8 mouse cellular contexts compared by ENCODE assay signal in the genomic region with DNA sequence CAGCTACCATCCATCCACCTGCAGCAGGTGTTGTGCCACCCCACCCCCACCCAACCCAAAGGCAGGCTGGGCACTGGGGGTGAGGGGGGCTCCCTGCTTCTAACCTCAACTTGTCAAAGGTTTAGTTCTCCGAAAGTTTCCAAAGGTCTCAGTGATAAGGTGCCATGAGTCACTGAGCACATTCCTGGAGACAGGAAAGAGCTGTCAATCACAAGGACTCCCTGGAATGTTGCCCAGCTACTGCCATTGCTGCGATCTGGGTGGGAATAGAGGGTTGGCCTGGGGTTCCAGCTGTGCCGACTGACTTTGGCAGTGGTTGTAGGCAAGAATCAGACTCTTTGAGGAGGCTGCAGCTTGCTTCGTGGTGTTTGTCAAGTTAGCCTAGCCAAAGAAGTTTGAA. TPM values are rescaled to one million over a fixed set of nuclear protein-coding genes. Genes with fewer than 3 reads are reported as not detected.
A peak's percentile ranks its signal among the peaks of the same experiment; 100 is the strongest.
DNase-seq lines count a peak whose midpoint lies in the region; ATAC-seq and TF ChIP-seq lines count a peak whose summit lies in the region.

No protein-coding gene starts in this region.

- H3K4me3 ChIP-seq in hindbrain, embryonic 10.5 days: peak overlapping the region; percentile 28
- no peak overlapping the region for H3K4me3 ChIP-seq in hindbrain, embryonic 11.5 days (ENCODE audit: low read depth, low read length)
- H3K4me3 ChIP-seq in embryonic facial prominence, embryonic 14.5 days (ENCODE audit: low read depth, low read length): peak overlapping the region; percentile 92
- no peak overlapping the region for H3K4me3 ChIP-seq in hindbrain, embryonic 14.5 days (replicated peaks; ENCODE audit: low read length)
- H3K4me3 ChIP-seq in liver, embryonic 12.5 days: no peak overlapping the region
- H3K4me3 ChIP-seq in small intestine, adult 2 months (ENCODE audit: low read depth, low read length): peak overlapping the region; percentile 100

- WGBS in hindbrain, embryonic 10.5 days: 50% methylated on average over 4 of the region's 4 CpGs
- 44% methylated on average over 4 of the region's 4 CpGs for WGBS in hindbrain, embryonic 11.5 days
- WGBS in embryonic facial prominence, embryonic 14.5 days: 19% methylated on average over 4 of the region's 4 CpGs
- 45% methylated on average over 4 of the region's 4 CpGs for WGBS in hindbrain, embryonic 14.5 days
- WGBS in liver, embryonic 12.5 days (ENCODE audit: insufficient replicate concordance): 51% methylated on average over 4 of the region's 4 CpGs
- WGBS in small intestine, adult 2 months: 18% methylated on average over 4 of the region's 4 CpGs

- H3K4me1 ChIP-seq in hindbrain, embryonic 10.5 days (replicated peaks): peaks cover 81% of the 10 kb centered on the region
- H3K4me1 ChIP-seq in hindbrain, embryonic 11.5 days (replicated peaks; ENCODE audit: control insufficient read depth, insufficient read depth, low read length): peaks cover 10% of the 10 kb centered on the region
- H3K4me1 ChIP-seq in embryonic facial prominence, embryonic 14.5 days (ENCODE audit: control insufficient read depth, insufficient read depth, low read length): peaks cover 35% of the 10 kb centered on the region
- H3K4me1 ChIP-seq in hindbrain, embryonic 14.5 days (replicated peaks; ENCODE audit: control insufficient read depth, insufficient read depth, low read length): peaks cover 48% of the 10 kb centered on the region
- H3K4me1 ChIP-seq in liver, embryonic 12.5 days: peaks cover 82% of the 10 kb centered on the region
- H3K4me1 ChIP-seq in small intestine, adult 2 months (ENCODE audit: control insufficient read depth, insufficient read depth, insufficient read length, low read length): peaks cover 42% of the 10 kb centered on the region

- no peak overlapping the region; the same call in 1 of the 2 replicates for H3K4me2 ChIP-seq in hindbrain, embryonic 11.5 days (replicated peaks; ENCODE audit: low read depth, low read length)
- H3K4me2 ChIP-seq in embryonic facial prominence, embryonic 14.5 days (ENCODE audit: low read depth, low read length): peak overlapping the region; percentile 95
- peak overlapping the region; percentile 97 for H3K4me2 ChIP-seq in hindbrain, embryonic 14.5 days (replicated peaks)
- peak overlapping the region; percentile 99 for H3K4me2 ChIP-seq in liver, embryonic 12.5 days

- no peak for DNase-seq in hindbrain, embryonic 10.5 days (ENCODE audit: low spot score)
- DNase-seq in hindbrain, embryonic 11.5 days (ENCODE audit: low spot score): no peak
- peak; percentile 80 for DNase-seq in embryonic facial prominence, embryonic 14.5 days (ENCODE audit: low spot score)
- DNase-seq in hindbrain, embryonic 14.5 days (ENCODE audit: low spot score): no peak
- DNase-seq in ovary, postnatal 10 days (ENCODE audit: low spot score): no peak

- no peaks in the 10 kb centered on the region for H3K9me3 ChIP-seq in hindbrain, embryonic 10.5 days
- H3K9me3 ChIP-seq in hindbrain, embryonic 11.5 days (ENCODE audit: control insufficient read depth, low read length): no peaks in the 10 kb centered on the region
- no peaks in the 10 kb centered on the region for H3K9me3 ChIP-seq in embryonic facial prominence, embryonic 14.5 days (ENCODE audit: control insufficient read depth, low read length)
- no peaks in the 10 kb centered on the region for H3K9me3 ChIP-seq in hindbrain, embryonic 14.5 days (ENCODE audit: control insufficient read depth, low read length)
- no peaks in the 10 kb centered on the region for H3K9me3 ChIP-seq in liver, embryonic 12.5 days (replicated peaks)

- TF ChIP-seq CTCF in small intestine, adult 2 months (IDR thresholded peaks at IDR 0.05; ENCODE audit: extremely low read depth, insufficient read length, insufficient replicate concordance, low read depth, low read length): no peak

- H3K9ac ChIP-seq in hindbrain, embryonic 11.5 days (ENCODE audit: low read depth, low read length): no peak overlapping the region
- no peak overlapping the region; the same call in 1 of the 2 replicates for H3K9ac ChIP-seq in embryonic facial prominence, embryonic 14.5 days (ENCODE audit: low read depth, low read length)
- H3K9ac ChIP-seq in hindbrain, embryonic 14.5 days: 0 out of 2 replicates have a peak overlapping the region, but pooled peaks have one; percentile 90
- no peak overlapping the region for H3K9ac ChIP-seq in liver, embryonic 12.5 days

- ATAC-seq in hindbrain, embryonic 11.5 days (ENCODE audit: low FRiP score): no peak
- no peak for ATAC-seq in embryonic facial prominence, embryonic 14.5 days (ENCODE audit: low read depth)
- no peak for ATAC-seq in hindbrain, embryonic 14.5 days (ENCODE audit: low FRiP score)
- ATAC-seq in liver, embryonic 12.5 days: no peak
- ATAC-seq in frontal cortex, adult (ENCODE audit: low TSS enrichment): no peak

- peaks cover 15% of the 10 kb centered on the region for H3K36me3 ChIP-seq in hindbrain, embryonic 10.5 days
- H3K36me3 ChIP-seq in hindbrain, embryonic 11.5 days (ENCODE audit: control insufficient read depth, insufficient read depth, low read length): no peaks in the 10 kb centered on the region
- peaks cover 7% of the 10 kb centered on the region; the same call in 1 of the 2 replicates for H3K36me3 ChIP-seq in embryonic facial prominence, embryonic 14.5 days (ENCODE audit: control insufficient read depth, insufficient read depth, low read length)
- H3K36me3 ChIP-seq in hindbrain, embryonic 14.5 days (replicated peaks; ENCODE audit: control insufficient read depth, insufficient read depth): peaks cover 2% of the 10 kb centered on the region; the same call in 1 of the 2 replicates
- H3K36me3 ChIP-seq in liver, embryonic 12.5 days: peaks cover 10% of the 10 kb centered on the region; the same call in 1 of the 2 replicates
- 0 out of 2 replicates have a peak, but pooled peaks cover under 1% of the 10 kb centered on the region for H3K36me3 ChIP-seq in small intestine, adult 2 months (ENCODE audit: control insufficient read depth, insufficient read depth, low read length)

- no peaks in the 10 kb centered on the region for H3K27me3 ChIP-seq in hindbrain, embryonic 10.5 days (ENCODE audit: insufficient read depth, poor library complexity, severe bottlenecking)
- no peaks in the 10 kb centered on the region for H3K27me3 ChIP-seq in hindbrain, embryonic 11.5 days (ENCODE audit: control insufficient read depth, insufficient read depth, low read length)
- no peaks in the 10 kb centered on the region for H3K27me3 ChIP-seq in embryonic facial prominence, embryonic 14.5 days (replicated peaks; ENCODE audit: control insufficient read depth, insufficient read depth, low read length)
- H3K27me3 ChIP-seq in hindbrain, embryonic 14.5 days (ENCODE audit: control insufficient read depth, insufficient read depth, low read length): no peaks in the 10 kb centered on the region
- H3K27me3 ChIP-seq in liver, embryonic 12.5 days (replicated peaks): no peaks in the 10 kb centered on the region
- no peaks in the 10 kb centered on the region for H3K27me3 ChIP-seq in small intestine, adult 2 months (ENCODE audit: control insufficient read depth, insufficient read depth, low read length)

- H3K27ac ChIP-seq in hindbrain, embryonic 10.5 days: no peak overlapping the region
- no peak overlapping the region for H3K27ac ChIP-seq in hindbrain, embryonic 11.5 days (ENCODE audit: low read depth, low read length)
- no peak overlapping the region for H3K27ac ChIP-seq in embryonic facial prominence, embryonic 14.5 days (replicated peaks; ENCODE audit: low read depth, low read length)
- no peak overlapping the region for H3K27ac ChIP-seq in hindbrain, embryonic 14.5 days
- no peak overlapping the region for H3K27ac ChIP-seq in liver, embryonic 12.5 days
- peak overlapping the region; percentile 99 for H3K27ac ChIP-seq in small intestine, adult 2 months (ENCODE audit: insufficient read depth, low read depth, low read length)

- TF ChIP-seq POLR2A in small intestine, adult 2 months (IDR thresholded peaks at IDR 0.05; ENCODE audit: low read depth, low read length): no peak

RNA-seq across cellular contexts. Expression of a gene that starts 2.7 kb away (rescaled TPM):
- 58.9 and 60.0 TPM in 2 replicates for polyA plus RNA-seq in hindbrain, embryonic 10.5 days (2016; fragmentation: Nextera tagmentation; extraction: Ambion mirVana)
- 46.6 and 64.0 TPM in 2 replicates for polyA plus RNA-seq in hindbrain, embryonic 11.5 days (2014; fragmentation: Nextera tagmentation; extraction: Ambion mirVana)
- 40.8 and 47.5 TPM in 2 replicates for polyA plus RNA-seq in embryonic facial prominence, embryonic 14.5 days (2014; fragmentation: Nextera tagmentation; extraction: Ambion mirVana)
- polyA plus RNA-seq in hindbrain, embryonic 14.5 days (2014; fragmentation: Nextera tagmentation; extraction: Ambion mirVana): 91.6 and 98.5 TPM in 2 replicates
- polyA plus RNA-seq in liver, embryonic 12.5 days (2016; fragmentation: Nextera tagmentation; extraction: Ambion mirVana): 22.1 and 24.9 TPM in 2 replicates
- 44.0 and 124 TPM in 2 replicates for polyA plus RNA-seq in small intestine, adult 2 months (2012; rRNA removed)

Comparison
In these comparisons a context has a peak if more than half of its experiments do, and no peak if none do; other contexts are left out.
1. H3K4me3 ChIP-seq: peak in hindbrain, embryonic 10.5 days (single experiment), embryonic facial prominence, embryonic 14.5 days (single experiment) and small intestine, adult 2 months (single experiment); none in hindbrain, embryonic 11.5 days (single experiment), hindbrain, embryonic 14.5 days (single experiment) and liver, embryonic 12.5 days (single experiment).